Mouse (Mus musculus) gastrocnemius, adult 8-10 months (tissue): ENCODE measurements around the gene Habp2. TPM values are rescaled to one million over a fixed set of nuclear protein-coding genes. Genes with fewer than 3 reads are reported as not detected.
A peak's percentile ranks its signal among the peaks of the same experiment; 100 is the strongest.
"Not testable (repeated sequence)": the region's sequence is repeated elsewhere in the genome, so short reads cannot be mapped to it uniquely, and the experiment has no call there.

Experiments
- DNase-seq, 2 experiments: peaks; one replicate each; pipeline ENCODE4 v3.0.0; 2022; ENCODE audit warnings: low spot score in 2 of 2
- total RNA-seq, 4 experiments: library from RNA; stranded (reverse); gene quantifications; 2 replicates each; pipeline ENCODE4 v1.2.4; 2022

Habp2 gene
- total RNA-seq, 4 experiments from 2014 or later, result 0.16 TPM; not detected in 3

- peak; percentile 49 to 59 for DNase-seq
These were observed 69.8 kb downstream of the Habp2 start for GRCm38 (mm10) chr19:56356480-56357373.

GRCm38 (mm10) chr19:56357374-56357708 is 70.4 kb downstream of the Habp2 start:
- DNase-seq, result not testable (repeated sequence)

GRCm38 (mm10) chr19:56358890-56359289 is 72.0 kb downstream of the Habp2 start:
- DNase-seq, result no peak

DNA sequence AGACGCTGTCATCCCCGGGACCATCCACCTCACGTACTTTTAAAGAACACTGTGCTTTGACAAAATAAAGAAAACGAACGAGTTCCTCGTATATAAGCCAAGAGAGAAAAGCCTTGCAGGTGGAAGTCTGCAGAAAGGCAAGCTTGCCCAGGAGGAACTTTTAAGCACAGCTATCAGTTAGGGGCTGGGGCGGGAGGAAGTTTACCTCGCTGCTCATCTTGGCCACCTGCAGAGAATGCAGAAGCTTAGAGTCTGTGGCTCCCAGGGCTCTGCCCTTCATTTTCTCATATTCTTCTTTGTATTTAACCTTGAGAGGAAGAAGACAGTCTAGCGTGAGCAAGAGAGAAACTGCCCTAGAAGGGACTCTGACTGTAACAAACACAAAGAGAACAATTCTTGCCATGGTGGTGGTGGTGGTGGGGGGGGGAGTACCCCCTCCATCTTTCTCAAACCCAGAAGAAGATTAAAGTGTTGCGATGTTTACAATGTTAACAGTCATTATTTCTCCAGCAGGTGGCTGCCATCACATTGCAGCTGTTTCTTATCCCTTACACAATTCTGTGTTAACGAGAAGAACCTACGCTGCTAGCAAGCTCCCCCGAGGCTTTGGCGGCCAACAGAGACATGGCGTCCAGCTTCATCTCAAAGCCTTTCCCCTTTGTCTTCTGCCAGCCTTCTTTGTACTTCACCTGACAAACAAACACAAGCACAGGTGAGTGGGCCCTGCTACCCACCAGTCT is 77.0 kb downstream of the Habp2 start:
- no peak for DNase-seq

GRCm38 (mm10) chr19:56364563-56364962 is 77.6 kb downstream of the Habp2 start:
- no peak for DNase-seq

- no peak for DNase-seq
These were observed 79.2 kb downstream of the Habp2 start for GRCm38 (mm10) chr19:56366168-56366567.

- no peak for DNase-seq
These were observed 79.7 kb downstream of the Habp2 start for GRCm38 (mm10) chr19:56366625-56367024.

- DNase-seq, result no peak
These were observed 80.8 kb downstream of the Habp2 start for GRCm38 (mm10) chr19:56367778-56368177.

DNA sequence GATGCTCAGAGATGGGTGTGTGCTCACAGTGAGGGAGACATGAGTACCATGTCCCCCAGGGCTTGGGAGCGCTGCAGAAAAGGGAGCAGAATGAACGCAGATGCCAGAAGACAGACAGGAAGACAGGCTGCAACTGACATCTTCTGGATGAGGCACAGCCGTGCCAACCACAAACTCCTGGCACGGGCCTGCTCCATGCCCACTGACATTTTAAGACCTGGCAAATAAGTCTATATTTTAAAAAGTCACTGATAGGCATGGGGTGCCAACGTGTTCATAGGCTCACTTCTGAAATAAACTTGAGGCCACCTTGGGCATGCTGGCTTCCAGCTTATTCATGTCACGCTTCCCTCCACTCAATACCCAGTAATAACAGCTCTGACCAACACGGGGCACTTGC is 82.0 kb downstream of the Habp2 start:
- DNase-seq, result no peak

Other genes with a start within 250 kb of the Habp2 start
- 100 to 1,000 TPM; 779 to 919 (median 871) TPM for gene Nrap, start 102.9 kb downstream of the Habp2 start, total RNA-seq
- gene Casp7, start 110.0 kb downstream of the Habp2 start, total RNA-seq, result 1 to 10 TPM; 3.1 to 5.9 (median 4.7) TPM
- gene Plekhs1, start 174.5 kb downstream of the Habp2 start, total RNA-seq, result under 1 TPM in 1 of 4 experiments, not detected in 3; 0.11 TPM